Mouse (Mus musculus) liver, embryonic 11.5 days (tissue): ENCODE results near the gene Dusp3. TPM values are rescaled to one million over a fixed set of nuclear protein-coding genes. Genes with fewer than 3 reads are reported as not detected.

Source experiments
- ATAC-seq: fragments of 200-750 bp; cut with Nextera tagmentation; replicated peaks from 2 replicates; pipeline ENCODE4 v1.8.0; 2017; ENCODE audit warnings: moderate number of reproducible peaks, mild to moderate bottlenecking, moderate TSS enrichment, moderate library complexity; ENCODE audit not compliant: low FRiP score
- DNase-seq: peaks from one replicate; pipeline ENCODE4 v3.0.0-alpha.2; 2017; ENCODE audit warnings: low spot score
- H3K27ac ChIP-seq: fragments of 300-500 bp; sonication (generic); 2 replicates; pipeline ENCODE4 v1.5.1; 2014; ENCODE audit warnings: mild to moderate bottlenecking, low read depth, low read length, control low read depth
- H3K27me3 ChIP-seq: fragments of 300-500 bp; sonication (generic); replicated peaks from 2 replicates; pipeline ENCODE4 v1.6.1; 2014; ENCODE audit warnings: low read length, mixed read lengths; ENCODE audit not compliant: control insufficient read depth, insufficient read depth
- H3K36me3 ChIP-seq: fragments of 300-500 bp; sonication (generic); 2 replicates; pipeline ENCODE4 v1.6.1; 2014; ENCODE audit warnings: mild to moderate bottlenecking, low read length, moderate library complexity, mixed read lengths; ENCODE audit not compliant: control insufficient read depth, insufficient read depth
- H3K4me1 ChIP-seq: fragments of 300-500 bp; sonication (generic); replicated peaks from 2 replicates; pipeline ENCODE4 v1.6.1; 2014; ENCODE audit warnings: low read length, mixed read lengths; ENCODE audit not compliant: control insufficient read depth, insufficient read depth
- H3K4me2 ChIP-seq: fragments of 300-500 bp; sonication (generic); 2 replicates; pipeline ENCODE4 v1.6.1; 2014; ENCODE audit warnings: mild to moderate bottlenecking, control low read depth, moderate library complexity
- H3K4me3 ChIP-seq: fragments of 300-500 bp; sonication (generic); 2 replicates; pipeline ENCODE4 v1.5.1; 2014; ENCODE audit warnings: low read depth, low read length, control low read depth
- H3K9ac ChIP-seq: fragments of 300-500 bp; sonication (generic); 2 replicates; pipeline ENCODE4 v1.6.1; 2014; ENCODE audit warnings: low read depth, low read length, control low read depth
- H3K9me3 ChIP-seq: fragments of 300-500 bp; sonication (generic); 2 replicates; pipeline ENCODE4 v1.6.1; 2016; ENCODE audit warnings: low read length, inconsistent platforms, mixed read lengths; ENCODE audit not compliant: control insufficient read depth
- WGBS: fragments of 180-500 bp; shearing (Covaris S2); extraction: QIAGEN DNeasy Blood & Tissue Kit; methylation state at CpG from one replicate; pipeline ENCODE4 v1.1.7; 2014; 5-methylcytosine and 5-hydroxymethylcytosine counted together
- polyA plus RNA-seq: library from polyadenylated mRNA; unstranded; fragments of >200 nt; fragmentation: Nextera tagmentation; extraction: Ambion mirVana; gene quantifications from 2 replicates; pipeline ENCODE4 v1.2.1, GENCODE M21; 2014

Gene Dusp3
- polyA plus RNA-seq, 1 experiment from 2014 or later: 21.2 TPM

- Histone ChIP-seq H3K9ac (peak overlapping the region; percentile 54; the same call in 1 of the 2 replicates), H3K9me3 (no peaks in the 10 kb centered on the region), H3K4me2 (peak overlapping the region; percentile 85), H3K4me3 (peak overlapping the region; percentile 60), H3K4me1 (peaks cover 12% of the 10 kb centered on the region), H3K27ac (no peak overlapping the region), H3K36me3 (no peaks in the 10 kb centered on the region), H3K27me3 (peaks cover 49% of the 10 kb centered on the region)
- no peak for DNase-seq
- ATAC-seq: no peak
- 12% methylated on average over 12 of the region's 12 CpGs for WGBS
These were observed 40.7 kb upstream of the Dusp3 start for GRCm38 (mm10) chr11:102027361-102028017.

- peak overlapping the region; percentile 85 for H3K4me2 ChIP-seq
- H3K4me3 ChIP-seq: peak overlapping the region; percentile 60
- H3K9ac ChIP-seq: peak overlapping the region; percentile 54
- peak; percentile 51 for DNase-seq
- peak; percentile 64 for ATAC-seq
- H3K4me1 ChIP-seq: peaks cover 12% of the 10 kb centered on the region
- H3K27ac ChIP-seq: no peak overlapping the region
- H3K27me3 ChIP-seq: peaks cover 49% of the 10 kb centered on the region
- H3K36me3 ChIP-seq: no peaks in the 10 kb centered on the region
- WGBS: under 1% methylated on average over 73 of the region's 73 CpGs
- H3K9me3 ChIP-seq: no peaks in the 10 kb centered on the region
These were observed 40.0 kb upstream of the Dusp3 start for GRCm38 (mm10) chr11:102026694-102027360.

GRCm38 (mm10) chr11:102025991-102026660 is 39.3 kb upstream of the Dusp3 start:
- H3K27me3 ChIP-seq: peaks cover 47% of the 10 kb centered on the region
- DNase-seq: no peak
- H3K4me1 ChIP-seq: peaks cover 12% of the 10 kb centered on the region
- peak overlapping the region; percentile 60 for H3K4me3 ChIP-seq
- no peak for ATAC-seq
- H3K36me3 ChIP-seq: no peaks in the 10 kb centered on the region
- H3K9ac ChIP-seq: peak overlapping the region; percentile 54
- H3K4me2 ChIP-seq: peak overlapping the region; percentile 85
- no peaks in the 10 kb centered on the region for H3K9me3 ChIP-seq
- 5% methylated on average over 22 of the region's 23 CpGs for WGBS
- H3K27ac ChIP-seq: no peak overlapping the region

GRCm38 (mm10) chr11:102025354-102025753 is 38.5 kb upstream of the Dusp3 start:
- no peak for ATAC-seq
- DNase-seq: no peak
- 35% methylated on average over 7 of the region's 7 CpGs for WGBS
- Histone ChIP-seq H3K27me3 (peaks cover 45% of the 10 kb centered on the region), H3K4me2 (peak overlapping the region; percentile 14), H3K4me3 (no peak overlapping the region), H3K9ac (no peak overlapping the region), H3K9me3 (no peaks in the 10 kb centered on the region), H3K36me3 (no peaks in the 10 kb centered on the region), H3K27ac (no peak overlapping the region), H3K4me1 (peaks cover 12% of the 10 kb centered on the region)

GRCm38 (mm10) chr11:102024875-102025274 is 38.1 kb upstream of the Dusp3 start:
- no peak for ATAC-seq
- WGBS: 82% methylated on average over 4 of the region's 4 CpGs

GRCm38 (mm10) chr11:102024084-102024758 is 37.4 kb upstream of the Dusp3 start:
- Histone ChIP-seq H3K27ac (no peak overlapping the region), H3K9ac (no peak overlapping the region), H3K4me3 (no peak overlapping the region), H3K4me1 (peaks cover 10% of the 10 kb centered on the region), H3K4me2 (no peak overlapping the region), H3K27me3 (peaks cover 45% of the 10 kb centered on the region), H3K36me3 (no peaks in the 10 kb centered on the region), H3K9me3 (no peaks in the 10 kb centered on the region)
- no peak for ATAC-seq
- no peak for DNase-seq
- 77% methylated on average over 6 of the region's 6 CpGs for WGBS

More at GRCm38 (mm10) chr11:102024875-102025274, 38.1 kb upstream of the Dusp3 start:
- peaks cover 12% of the 10 kb centered on the region for H3K4me1 ChIP-seq
- no peaks in the 10 kb centered on the region for H3K36me3 ChIP-seq
- H3K9me3 ChIP-seq: no peaks in the 10 kb centered on the region
- no peak overlapping the region for H3K4me3 ChIP-seq
- H3K27me3 ChIP-seq: peaks cover 45% of the 10 kb centered on the region
- no peak for DNase-seq
- no peak overlapping the region for H3K9ac ChIP-seq
- H3K27ac ChIP-seq: no peak overlapping the region
- no peak overlapping the region for H3K4me2 ChIP-seq

- H3K9me3 ChIP-seq: no peaks in the 10 kb centered on the region
- no peak overlapping the region for H3K9ac ChIP-seq
- H3K27me3 ChIP-seq: peaks cover 45% of the 10 kb centered on the region
- ATAC-seq (no peak), DNase-seq (no peak)
- 75% methylated on average over 13 of the region's 13 CpGs for WGBS
- peaks cover 7% of the 10 kb centered on the region for H3K4me1 ChIP-seq
- H3K27ac ChIP-seq: no peak overlapping the region
- H3K36me3 ChIP-seq: no peaks in the 10 kb centered on the region
- no peak overlapping the region for H3K4me2 ChIP-seq
- H3K4me3 ChIP-seq: no peak overlapping the region
These were observed 36.6 kb upstream of the Dusp3 start for GRCm38 (mm10) chr11:102023406-102023805.

GRCm38 (mm10) chr11:102021196-102021595 is 34.4 kb upstream of the Dusp3 start:
- DNase-seq (no peak), ATAC-seq (no peak)
- H3K27me3 ChIP-seq: peaks cover 23% of the 10 kb centered on the region
- no peaks in the 10 kb centered on the region for H3K4me1 ChIP-seq
- no peaks in the 10 kb centered on the region for H3K36me3 ChIP-seq
- H3K9ac ChIP-seq: no peak overlapping the region
- H3K9me3 ChIP-seq: no peaks in the 10 kb centered on the region
- 80% methylated on average over 5 of the region's 5 CpGs for WGBS
- H3K27ac ChIP-seq: no peak overlapping the region
- H3K4me2 ChIP-seq: no peak overlapping the region
- no peak overlapping the region for H3K4me3 ChIP-seq
